Mouse (Mus musculus) bone marrow, adult 2 months (tissue): ENCODE results near the gene Sltm. TPM values are rescaled to one million over a fixed set of nuclear protein-coding genes. Genes with fewer than 3 reads are reported as not detected.

Source experiments
- H3K27ac ChIP-seq: fragments of 200-500 bp; 2 replicates; pipeline ENCODE4 v1.5.1; 2012; ENCODE audit warnings: low read depth, mild to moderate bottlenecking, control low read depth, inconsistent platforms, low read length; ENCODE audit not compliant: control insufficient read depth, poor library complexity, insufficient read depth
- H3K4me1 ChIP-seq: fragments of 200-500 bp; 2 replicates; pipeline ENCODE4 v1.6.1; 2011; ENCODE audit warnings: low read length; ENCODE audit not compliant: control insufficient read depth, insufficient read depth
- H3K4me3 ChIP-seq: fragments of 200-500 bp; replicated peaks from 2 replicates; pipeline ENCODE3; 2011; ENCODE audit warnings: mild to moderate bottlenecking, low read depth, low read length, control low read depth; ENCODE audit not compliant: control insufficient read depth
- CTCF ChIP-seq: fragments of 200-500 bp; IDR thresholded peaks from 2 replicates; pipeline ENCODE4 v1.5.1; 2011; ENCODE audit warnings: low read length, control low read depth; ENCODE audit not compliant: control insufficient read depth, insufficient read depth
- POLR2A ChIP-seq: fragments of 200-500 bp; IDR thresholded peaks from 2 replicates; pipeline ENCODE4 v1.6.1; 2011; ENCODE audit warnings: low read depth, mild to moderate bottlenecking, control low read depth, low read length, borderline replicate concordance; ENCODE audit not compliant: control insufficient read depth
- WGBS: fragments of 180-500 bp; shearing (Covaris S2); methylation state at CpG from one replicate; pipeline ENCODE4 v1.1.7; 2018; 5-methylcytosine and 5-hydroxymethylcytosine counted together
- polyA plus RNA-seq: library from polyadenylated mRNA; stranded (reverse); fragments of >200 nt; gene quantifications from 2 replicates; pipeline ENCODE4 v1.2.4, GENCODE M21; 2011; ENCODE audit warnings: low replicate concordance; ENCODE audit not compliant: missing spikeins, insufficient read depth, insufficient read length

The Sltm gene
- polyA plus RNA-seq, 1 experiment: 45.1 TPM

DNA sequence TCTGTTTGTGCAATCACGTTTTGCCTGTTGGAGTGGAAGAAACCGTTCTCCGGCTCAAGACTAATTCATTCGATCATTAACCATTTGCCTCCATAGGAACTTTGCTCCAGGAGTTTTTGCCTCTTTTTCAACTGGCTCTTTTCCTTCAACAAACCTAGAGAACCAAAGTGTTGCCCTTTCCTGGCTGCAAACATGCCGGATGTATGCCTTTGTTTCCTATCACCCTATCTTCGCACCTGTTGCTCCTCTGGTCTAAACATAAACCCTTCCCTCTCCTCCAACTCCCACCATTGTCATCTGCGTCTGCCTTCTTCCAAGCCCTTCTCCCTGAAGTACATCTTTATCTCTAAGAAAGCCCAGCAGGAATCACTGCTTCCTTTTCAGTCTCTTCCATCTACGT lies 35.8 kb upstream of the Sltm start:
- Histone ChIP-seq H3K4me1 (no peaks in the 10 kb centered on the region; the same call in 1 of the 2 replicates), H3K27ac (no peak overlapping the region), H3K4me3 (no peak overlapping the region)
- 71% methylated on average over 8 of the region's 8 CpGs for WGBS
- no peak for TF ChIP-seq CTCF
- no peak for TF ChIP-seq POLR2A

DNA sequence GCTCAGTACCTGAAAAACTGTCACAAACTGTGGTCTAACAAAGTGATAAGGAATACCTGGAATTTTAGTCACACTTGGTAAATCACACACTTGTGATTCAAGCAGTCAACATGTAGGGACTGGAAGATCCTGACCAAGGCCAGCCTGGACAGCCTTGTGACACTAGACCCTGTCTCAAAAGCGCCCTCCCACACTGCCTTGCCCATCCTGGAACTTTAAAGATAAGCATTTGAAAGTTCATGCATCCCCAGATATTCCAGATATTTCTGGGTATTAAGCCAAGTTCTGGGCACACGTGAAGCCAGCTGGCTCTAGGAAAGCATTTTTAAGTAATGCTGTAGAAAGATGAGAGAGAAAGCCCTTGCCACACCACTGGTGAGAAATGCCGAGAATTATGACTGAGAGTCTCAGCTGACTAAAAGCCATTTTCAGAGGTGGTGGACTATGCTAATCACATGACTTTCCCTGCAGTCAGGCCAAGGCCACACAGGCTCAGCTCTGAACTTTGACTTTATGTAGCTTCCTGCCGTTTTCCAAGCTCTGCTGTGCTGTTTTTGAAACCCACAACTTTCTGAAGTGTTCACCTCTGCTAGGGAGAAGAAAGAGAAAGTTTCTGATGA lies 32.5 kb upstream of the Sltm start:
- Histone ChIP-seq H3K27ac (no peak overlapping the region), H3K4me3 (no peak overlapping the region)

DNA sequence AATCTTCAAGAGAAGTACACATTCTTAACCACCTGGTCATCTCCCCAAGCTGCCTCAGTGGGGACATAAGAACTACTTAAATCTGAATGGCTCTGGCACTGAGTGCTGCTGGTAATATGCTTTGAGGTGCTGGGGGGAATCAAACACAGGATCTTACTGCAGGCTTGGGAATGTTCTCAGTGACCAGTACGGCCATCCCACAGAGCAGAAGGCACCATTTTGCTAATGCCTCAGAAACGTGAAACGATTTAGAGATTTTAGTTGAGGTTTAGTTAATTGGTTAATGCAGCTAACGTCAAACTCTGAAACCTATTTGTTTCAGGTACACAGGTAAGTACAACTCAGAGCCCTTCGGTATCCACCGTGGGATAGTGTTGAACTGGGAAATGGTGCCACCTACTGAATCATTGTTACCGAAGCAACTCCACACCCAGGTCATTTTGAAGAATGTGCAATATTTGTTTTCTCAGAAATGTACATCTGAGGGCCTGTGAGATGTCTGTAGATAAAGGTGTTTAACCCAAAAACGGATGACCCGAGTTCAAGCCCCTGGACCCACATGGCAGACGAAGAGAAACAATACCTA lies 31.5 kb upstream of the Sltm start:
- Histone ChIP-seq H3K27ac (no peak overlapping the region), H3K4me3 (no peak overlapping the region), H3K4me1 (no peaks in the 10 kb centered on the region; the same call in 1 of the 2 replicates)
- WGBS: 54% methylated on average over 10 of the region's 10 CpGs
- TF ChIP-seq CTCF: no peak
- no peak for TF ChIP-seq POLR2A

More for the DNA sequence above, 32.5 kb upstream of the Sltm start:
- WGBS: 65% methylated on average over 4 of the region's 4 CpGs
- no peaks in the 10 kb centered on the region; the same call in 1 of the 2 replicates for H3K4me1 ChIP-seq
- TF ChIP-seq POLR2A (no peak), CTCF (no peak)

DNA sequence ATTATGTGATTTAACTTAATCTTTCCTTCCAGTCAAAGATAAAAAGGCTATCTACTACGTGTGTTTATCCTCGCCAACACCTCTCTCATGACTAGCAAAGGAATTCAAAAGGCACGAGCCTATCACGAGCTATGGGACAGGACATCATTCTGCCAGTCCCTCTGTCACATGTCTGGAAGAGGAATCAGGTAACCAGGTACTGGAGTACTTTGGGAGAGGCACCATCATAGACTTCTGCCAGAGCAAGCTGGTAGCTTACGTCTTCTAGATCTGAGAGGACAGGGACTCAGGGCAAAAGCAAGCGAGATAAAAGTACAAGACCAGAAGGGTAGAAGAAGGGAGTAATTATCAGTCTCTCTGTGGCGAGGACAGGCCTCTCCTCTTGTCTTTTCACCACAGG lies 30.9 kb upstream of the Sltm start:
- TF ChIP-seq CTCF (no peak), POLR2A (no peak)
- 81% methylated on average over 7 of the region's 7 CpGs for WGBS
- Histone ChIP-seq H3K4me1 (no peaks in the 10 kb centered on the region; the same call in 1 of the 2 replicates), H3K4me3 (no peak overlapping the region), H3K27ac (no peak overlapping the region)

DNA sequence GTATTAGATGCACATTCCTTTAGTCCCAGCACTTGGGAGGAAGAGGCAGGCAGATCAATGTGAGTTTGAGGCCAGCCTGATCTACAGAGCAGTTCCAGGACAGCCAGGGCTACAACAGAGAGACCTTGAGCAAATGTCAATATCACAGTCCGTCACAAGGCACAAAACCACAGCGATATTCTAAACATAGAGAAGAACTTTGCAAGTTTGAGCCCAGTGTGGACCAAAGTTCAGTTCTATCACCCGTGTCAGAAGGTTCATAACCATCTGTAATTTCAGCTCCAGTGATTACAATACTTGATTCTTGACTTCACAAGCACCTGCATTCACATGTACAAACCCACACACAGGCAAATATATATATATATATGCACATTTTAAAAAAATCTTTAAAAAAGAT lies 21.9 kb upstream of the Sltm start:
- H3K4me1 ChIP-seq: no peaks in the 10 kb centered on the region; the same call in 1 of the 2 replicates
- 81% methylated on average over 3 of the region's 3 CpGs for WGBS
- no peak overlapping the region for H3K4me3 ChIP-seq
- TF ChIP-seq POLR2A (no peak), CTCF (no peak)
- H3K27ac ChIP-seq: no peak overlapping the region

DNA sequence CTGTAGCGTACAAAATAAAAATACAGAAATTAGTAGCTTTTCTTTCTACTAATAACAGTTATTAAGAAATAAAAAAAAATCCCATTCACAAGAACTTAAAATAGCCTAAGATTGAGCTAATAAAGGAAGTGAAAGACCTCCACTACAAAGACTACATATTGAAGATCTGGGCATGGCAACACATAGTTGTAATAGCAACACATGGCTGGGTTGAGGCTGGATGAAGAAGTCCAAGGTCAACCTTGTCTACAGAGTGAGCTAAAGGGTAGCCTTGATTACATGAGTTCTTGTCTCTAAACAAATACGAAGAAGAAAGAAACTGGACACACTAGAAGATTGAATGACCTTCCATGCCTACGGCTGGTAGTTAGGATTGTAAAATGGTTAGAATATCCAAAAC lies 18.7 kb upstream of the Sltm start:
- Histone ChIP-seq H3K27ac (no peak overlapping the region), H3K4me1 (no peaks in the 10 kb centered on the region; the same call in 1 of the 2 replicates), H3K4me3 (no peak overlapping the region)
- 87% methylated on average over 3 of the region's 3 CpGs for WGBS
- no peak for TF ChIP-seq CTCF
- TF ChIP-seq POLR2A: no peak

DNA sequence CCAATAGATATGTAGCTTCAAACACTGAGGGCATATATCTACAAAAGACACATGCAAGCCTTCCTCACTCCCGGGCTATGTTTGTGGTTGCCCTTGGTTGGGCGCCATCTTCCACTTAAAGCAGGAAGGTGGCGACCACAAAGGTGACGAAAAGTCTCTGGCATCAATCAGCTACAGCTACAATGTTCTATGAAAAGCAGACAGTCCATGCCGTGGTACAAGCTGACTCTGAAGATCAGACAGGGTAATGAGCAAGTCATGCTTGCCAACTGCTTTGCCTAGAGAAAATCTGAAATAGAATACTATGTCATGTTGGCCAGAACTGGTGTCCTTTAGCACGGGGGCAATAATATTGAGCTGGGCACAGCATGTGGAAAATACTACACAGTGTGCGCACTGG lies 18.2 kb upstream of the Sltm start:
- WGBS: 25% methylated on average over 7 of the region's 7 CpGs
- no peaks in the 10 kb centered on the region; the same call in 1 of the 2 replicates for H3K4me1 ChIP-seq
- H3K4me3 ChIP-seq: no peak overlapping the region
- H3K27ac ChIP-seq: no peak overlapping the region
- TF ChIP-seq POLR2A (no peak), CTCF (no peak)

DNA sequence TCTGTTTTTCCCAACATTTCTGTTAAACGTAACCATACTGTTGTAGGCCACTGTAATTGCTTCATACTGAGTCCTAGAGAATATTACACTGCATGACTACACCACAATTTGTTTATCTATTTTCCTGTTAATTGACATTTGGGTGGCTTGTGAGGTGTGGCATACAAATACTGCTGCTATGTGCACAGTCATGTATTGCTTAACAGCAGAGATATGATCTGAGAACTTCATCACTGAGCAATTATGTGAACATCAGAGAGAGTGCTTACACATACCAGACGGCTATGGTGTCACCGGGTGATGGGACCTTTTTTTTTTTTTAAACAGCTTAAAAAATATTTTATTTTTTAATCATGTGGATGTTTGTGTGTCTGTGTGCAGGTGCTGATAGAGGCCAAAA lies 9.2 kb upstream of the Sltm start:
- 43% methylated on average over 3 of the region's 3 CpGs for WGBS
- TF ChIP-seq POLR2A: no peak
- TF ChIP-seq CTCF: no peak

More for the DNA sequence above, 9.2 kb upstream of the Sltm start:
- Histone ChIP-seq H3K27ac (no peak overlapping the region), H3K4me1 (no peaks in the 10 kb centered on the region), H3K4me3 (no peak overlapping the region)
